Mouse (Mus musculus) ovary, adult 18-20 months (tissue): Measurements from ENCODE around the gene Gm6525.
A peak's percentile ranks its signal among the peaks of the same experiment; 100 is the strongest.

Experiments
- DNase-seq: peaks from one replicate; pipeline ENCODE4 v3.0.0; 2022; ENCODE audit warnings: low spot score, mixed read lengths

Gm6525 gene

DNA sequence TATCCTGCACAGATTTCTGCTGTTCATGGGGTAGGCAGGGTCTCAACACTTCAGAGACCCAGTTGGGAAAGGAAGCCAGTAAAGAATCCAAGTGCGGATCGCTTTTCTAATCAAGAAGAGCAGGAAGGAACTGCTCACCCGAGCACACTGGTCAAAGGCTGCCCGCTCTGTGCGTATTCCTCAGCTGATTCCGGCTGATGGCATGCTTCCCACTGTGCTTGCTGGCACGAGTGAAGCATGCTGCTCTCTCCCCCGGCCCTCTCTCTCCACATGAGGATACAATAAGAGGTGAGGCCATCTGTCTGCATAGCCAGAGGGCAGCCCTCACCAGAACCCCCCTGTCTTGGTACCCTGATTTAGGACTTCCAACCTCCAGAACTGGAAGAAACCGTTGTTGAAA, 41.3 kb downstream of the Gm6525 start:
- DNase-seq: no peak

DNA sequence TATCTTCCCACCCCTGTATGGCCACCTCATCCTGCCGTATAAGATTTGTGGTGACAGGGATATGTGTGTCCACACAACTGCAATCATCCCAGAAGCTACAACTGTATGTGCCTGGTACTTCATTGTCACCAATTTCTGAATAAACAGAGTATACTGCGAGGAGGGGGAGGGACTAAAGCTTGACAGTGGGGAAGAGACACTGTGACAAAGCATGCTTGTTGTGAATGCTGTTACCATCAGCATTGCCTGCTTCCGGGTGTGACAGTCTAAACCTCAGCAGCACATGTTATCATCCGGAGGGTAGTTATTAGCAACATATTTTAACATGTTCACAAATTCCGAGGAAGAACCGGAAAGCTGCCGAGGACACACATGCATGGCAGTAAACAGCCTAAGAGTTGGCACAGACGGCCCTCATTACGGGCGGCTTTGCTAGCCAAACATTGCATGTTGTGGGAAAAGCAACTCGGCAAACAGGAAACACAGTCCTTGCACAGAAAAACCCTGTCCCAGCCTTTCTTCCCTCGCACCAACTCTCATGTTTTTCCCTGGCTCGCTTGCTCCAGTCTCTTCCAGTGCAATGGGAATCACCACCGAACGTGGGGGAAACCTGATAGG, 41.9 kb downstream of the Gm6525 start:
- DNase-seq: no peak

DNA sequence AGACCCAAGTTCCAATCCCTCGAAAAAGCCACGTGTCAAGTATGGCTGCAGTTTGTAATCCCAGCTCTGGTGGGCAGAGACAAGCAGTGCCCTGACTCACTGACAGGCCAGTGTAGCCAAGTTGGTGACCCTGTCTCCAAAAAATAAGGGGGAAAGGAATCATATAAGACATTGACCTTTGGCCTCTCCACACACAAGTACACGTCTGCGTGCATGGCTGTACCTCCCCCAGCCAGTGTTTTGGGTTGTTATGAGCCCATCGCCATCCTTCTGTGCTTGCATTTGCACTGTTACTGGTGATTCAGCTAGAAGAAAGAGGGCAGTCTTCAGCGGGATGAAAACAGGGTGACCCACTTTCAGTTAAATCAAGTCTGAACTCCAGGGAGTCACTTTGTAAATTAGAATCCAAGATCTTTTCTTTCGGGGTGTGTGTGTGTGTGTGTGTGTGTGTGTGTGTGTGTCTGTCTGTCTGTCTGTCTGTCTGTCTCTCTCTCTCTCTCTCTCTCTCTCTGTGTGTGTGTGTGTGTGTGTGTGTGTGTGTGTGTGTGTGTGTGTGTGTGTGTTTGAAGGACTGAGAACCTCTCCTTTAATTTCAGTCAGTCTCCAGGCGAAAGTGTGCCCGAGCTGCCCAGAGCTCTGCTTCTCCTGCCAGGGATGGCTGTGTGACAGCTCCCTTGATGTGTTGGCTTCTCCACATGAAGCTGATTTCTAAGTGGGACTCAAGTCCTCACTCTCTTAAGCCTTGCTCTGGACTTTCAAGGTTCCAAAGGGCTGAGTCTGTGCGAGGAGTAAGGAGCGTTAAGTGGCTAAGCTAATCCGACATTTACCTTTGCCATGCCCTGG, 43.4 kb downstream of the Gm6525 start:
- DNase-seq: no peak

DNA sequence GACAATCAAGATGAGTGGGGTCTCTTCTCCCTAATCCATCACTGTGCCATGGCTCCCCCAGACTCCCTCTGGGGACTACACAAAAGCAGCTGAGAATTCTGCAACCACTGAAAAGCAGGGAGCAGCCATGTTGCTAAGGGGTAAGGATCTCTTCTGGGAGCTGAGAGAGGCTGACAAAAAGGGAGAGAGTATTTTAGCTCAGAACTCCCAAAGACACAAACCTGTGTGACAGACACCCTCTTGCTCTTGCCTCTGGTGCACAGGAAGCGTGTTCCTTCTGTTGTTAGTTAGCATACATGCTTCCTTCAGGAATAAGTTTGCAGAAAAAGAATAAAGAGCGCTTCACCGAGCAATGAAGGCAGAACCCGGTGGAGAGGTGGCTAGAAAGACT, 44.1 kb downstream of the Gm6525 start:
- DNase-seq: no peak

DNA sequence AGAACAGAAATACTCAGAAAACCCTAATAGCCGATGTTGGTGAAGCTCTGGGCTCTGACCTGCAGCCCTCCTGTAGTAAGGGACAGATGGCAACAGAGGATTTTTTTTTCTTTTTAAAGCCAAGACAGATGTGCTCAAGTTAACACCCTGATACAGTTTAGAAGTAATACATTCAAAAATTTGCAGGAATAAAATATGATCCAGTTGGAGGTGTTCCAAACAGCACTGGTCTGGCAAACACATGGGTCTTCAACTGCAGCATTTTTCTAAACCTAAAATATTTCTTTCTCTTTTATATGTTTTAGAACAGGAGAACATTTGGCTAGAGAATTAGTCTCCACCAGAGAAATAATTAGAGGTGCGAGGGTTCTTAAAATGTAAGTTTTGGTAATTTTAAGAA, 44.6 kb downstream of the Gm6525 start:
- DNase-seq: no peak

DNA sequence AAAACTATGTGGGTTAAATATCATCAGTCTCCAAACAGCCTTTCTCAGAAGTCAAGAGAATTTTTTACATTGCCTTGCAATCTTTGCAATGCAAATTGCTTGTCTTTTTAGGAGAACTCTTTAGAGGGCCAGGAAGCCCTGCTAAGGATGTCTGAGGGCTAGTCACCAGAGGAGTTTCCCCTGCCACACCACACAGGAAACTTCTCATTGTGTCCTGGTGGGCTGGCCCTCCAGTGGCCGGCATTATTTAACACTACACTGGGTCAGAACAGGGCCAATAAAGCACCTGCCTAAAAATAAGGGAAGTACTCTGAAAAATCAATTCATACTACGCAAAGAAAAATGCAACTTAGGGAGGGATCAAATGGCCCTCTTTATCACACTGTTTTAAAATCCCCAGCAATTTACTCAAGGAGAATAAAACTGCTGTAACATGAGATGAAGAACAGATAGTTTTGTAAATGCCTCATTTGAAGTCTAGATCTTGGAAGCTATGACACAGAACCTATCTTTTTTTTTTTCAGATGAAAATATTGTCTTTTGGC, 45.3 kb downstream of the Gm6525 start:
- no peak for DNase-seq

DNA sequence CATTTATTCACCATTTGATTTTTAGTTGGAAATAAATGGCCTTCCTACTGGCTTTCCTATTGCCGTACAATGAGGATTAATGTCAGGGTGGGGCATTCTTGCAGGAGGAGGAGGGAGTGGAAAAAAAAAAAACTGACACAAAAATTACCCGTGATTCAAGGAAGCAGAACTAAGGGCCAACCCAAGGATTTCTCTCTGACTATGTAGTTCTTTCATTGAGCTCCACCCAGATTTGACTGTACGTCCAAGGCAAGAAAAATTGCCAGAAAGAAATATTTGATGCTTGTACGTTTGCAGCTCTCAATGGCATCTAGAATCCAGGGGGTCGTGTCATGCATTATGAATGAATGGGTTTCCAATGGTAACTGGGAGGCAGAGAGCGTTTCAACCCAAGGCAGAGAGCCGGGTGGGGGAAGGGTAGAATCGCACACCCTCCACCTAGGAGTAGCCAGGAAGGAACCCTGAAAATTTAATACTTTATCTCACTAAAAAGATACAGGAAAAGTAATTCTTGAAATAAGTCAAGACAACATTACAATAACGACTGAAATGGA, 45.9 kb downstream of the Gm6525 start:
- DNase-seq: no peak

DNA sequence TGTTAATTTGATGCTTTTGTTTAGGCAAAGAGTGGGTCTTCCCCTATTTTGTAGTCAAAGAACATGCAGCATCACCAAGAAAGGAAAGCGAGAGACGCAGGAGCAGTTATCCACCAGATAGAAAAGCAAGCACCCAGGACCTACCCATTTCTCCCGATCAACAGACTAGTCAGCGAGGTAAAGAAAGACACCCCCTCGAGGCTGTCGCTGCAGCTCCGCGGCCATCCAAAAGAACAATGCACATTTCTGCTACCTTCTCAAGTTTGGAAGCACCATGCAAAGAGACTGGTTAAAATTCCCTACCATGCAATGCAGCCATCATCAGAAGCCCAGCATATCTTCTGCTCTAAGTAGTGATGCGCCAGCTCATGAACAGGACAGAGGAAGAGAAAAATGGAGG, 46.4 kb downstream of the Gm6525 start:
- DNase-seq: no peak

DNA sequence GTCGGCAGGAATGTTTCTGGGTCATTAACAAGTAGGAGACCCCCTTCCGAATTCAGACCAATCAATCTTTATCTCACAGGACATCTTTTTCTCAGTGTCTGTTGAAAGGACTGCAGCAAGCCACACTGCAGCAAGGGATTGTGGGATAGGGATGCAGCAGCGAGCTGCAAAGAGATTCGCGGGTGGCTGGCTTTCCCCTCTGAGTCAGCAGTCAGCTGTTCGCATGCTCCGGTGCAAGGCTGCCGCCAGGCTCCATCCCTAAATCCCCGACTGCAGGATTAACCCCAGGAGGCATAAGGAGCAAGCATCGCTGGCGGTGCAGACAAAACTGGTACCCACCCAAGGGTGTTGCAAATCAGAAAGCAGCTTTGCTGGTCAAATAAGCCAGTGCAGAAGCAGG, 46.8 kb downstream of the Gm6525 start:
- peak; percentile 32 for DNase-seq
